Mouse (Mus musculus): ENCODE measurements at regions not wholly inside any gene's neighbourhood (a gene's known extent, or its start where the extent isn't known, plus 50 kb on each side); places are given as distances from the start of the nearest gene placed in this dataset. TPM values are rescaled to one million over a fixed set of nuclear protein-coding genes. Genes with fewer than 3 reads are reported as not detected.

DNA sequence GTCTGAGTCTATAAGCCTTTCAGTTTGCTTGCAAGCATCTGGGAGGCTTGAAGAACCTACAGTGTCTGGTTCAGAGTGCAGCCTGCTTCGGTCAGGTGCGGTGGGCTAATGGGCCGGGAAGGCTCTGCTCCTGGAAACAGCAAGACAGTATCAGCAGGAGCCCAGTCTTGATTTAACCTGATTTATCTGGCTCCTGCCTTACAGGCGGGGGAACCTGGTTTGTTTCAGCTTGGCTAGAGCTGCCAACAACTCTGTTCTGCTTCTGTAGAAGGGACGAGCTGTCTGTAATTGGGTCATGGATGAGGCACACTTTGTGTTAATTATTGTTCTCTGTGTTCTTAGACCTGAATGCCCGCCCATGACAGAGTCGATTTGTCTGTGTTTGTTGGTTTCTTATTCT, 65.3 kb upstream of the Ccdc85a start:
- WGBS, result 57% methylated on average over 7 of the region's 7 CpGs
- no peak overlapping the region for H3K27ac ChIP-seq
- no peaks in the 10 kb centered on the region for H3K9me3 ChIP-seq (replicated peaks)
- no peaks in the 10 kb centered on the region for H3K36me3 ChIP-seq
- no peak overlapping the region for H3K4me2 ChIP-seq
- H3K9ac ChIP-seq, result no peak overlapping the region
- no peaks in the 10 kb centered on the region for H3K4me1 ChIP-seq (replicated peaks)
- no peak for ATAC-seq (replicated peaks; ENCODE audit: insufficient number of reproducible peaks, insufficient read depth, low FRiP score, low read depth)
- no peaks in the 10 kb centered on the region for H3K27me3 ChIP-seq
- H3K4me3 ChIP-seq, result no peak overlapping the region

DNA sequence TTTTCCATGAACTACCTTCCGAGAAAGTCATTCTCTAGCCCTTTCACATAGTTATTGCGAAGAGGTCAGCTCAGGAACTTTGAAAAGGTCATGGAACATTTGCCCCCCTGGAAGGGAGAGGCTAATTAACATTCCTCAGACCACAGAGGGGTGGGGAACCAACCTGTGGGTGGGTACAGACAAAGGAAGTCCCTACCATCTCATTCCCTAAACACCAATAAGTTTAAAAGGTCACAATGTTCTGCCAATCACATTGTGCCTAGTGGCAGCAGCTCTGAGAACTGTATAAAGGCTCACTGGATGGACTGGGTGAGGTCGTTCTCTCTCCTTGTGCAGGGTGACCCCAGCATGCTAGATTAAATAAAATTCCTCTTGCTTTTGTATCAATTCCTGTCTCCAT, 64.8 kb upstream of the Ccdc85a start:
- Histone ChIP-seq H3K9ac (no peak overlapping the region), H3K4me3 (no peak overlapping the region), H3K9me3 (replicated peaks) (no peaks in the 10 kb centered on the region), H3K27me3 (no peaks in the 10 kb centered on the region), H3K4me2 (no peak overlapping the region), H3K27ac (no peak overlapping the region), H3K36me3 (no peaks in the 10 kb centered on the region), H3K4me1 (replicated peaks) (no peaks in the 10 kb centered on the region)
- ATAC-seq (replicated peaks; ENCODE audit: insufficient number of reproducible peaks, insufficient read depth, low FRiP score, low read depth), result no peak
- WGBS, result 59% methylated on average over 3 of the region's 3 CpGs

DNA sequence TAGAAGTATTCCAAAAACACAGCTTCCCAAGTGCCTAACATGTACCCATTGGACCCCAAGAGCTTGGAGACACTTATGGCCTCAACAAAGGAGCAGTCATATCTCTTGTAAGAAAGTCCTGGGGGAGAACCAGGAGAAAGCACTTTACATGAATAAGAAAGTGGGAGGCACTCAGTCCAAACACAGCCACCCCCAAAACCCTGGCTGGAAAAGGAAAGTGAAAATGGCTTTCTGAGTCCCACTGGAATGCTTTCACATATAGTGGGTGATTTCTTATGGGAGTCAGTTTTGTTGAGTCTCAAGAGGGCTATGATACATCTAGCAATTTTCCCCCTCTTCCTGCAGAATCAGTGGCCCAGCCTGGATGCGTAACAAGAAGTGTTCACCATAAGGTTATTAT, 55.0 kb upstream of the Ccdc85a start:
- no peak overlapping the region for H3K9ac ChIP-seq
- H3K27me3 ChIP-seq, result no peaks in the 10 kb centered on the region
- 86% methylated on average over 1 of the region's 1 CpGs for WGBS
- no peaks in the 10 kb centered on the region for H3K36me3 ChIP-seq
- H3K4me3 ChIP-seq, result no peak overlapping the region
- no peaks in the 10 kb centered on the region for H3K4me1 ChIP-seq (replicated peaks)
- ATAC-seq (replicated peaks; ENCODE audit: insufficient number of reproducible peaks, insufficient read depth, low FRiP score, low read depth), result no peak
- H3K4me2 ChIP-seq, result no peak overlapping the region
- no peaks in the 10 kb centered on the region for H3K9me3 ChIP-seq (replicated peaks)
- no peak overlapping the region for H3K27ac ChIP-seq

DNA sequence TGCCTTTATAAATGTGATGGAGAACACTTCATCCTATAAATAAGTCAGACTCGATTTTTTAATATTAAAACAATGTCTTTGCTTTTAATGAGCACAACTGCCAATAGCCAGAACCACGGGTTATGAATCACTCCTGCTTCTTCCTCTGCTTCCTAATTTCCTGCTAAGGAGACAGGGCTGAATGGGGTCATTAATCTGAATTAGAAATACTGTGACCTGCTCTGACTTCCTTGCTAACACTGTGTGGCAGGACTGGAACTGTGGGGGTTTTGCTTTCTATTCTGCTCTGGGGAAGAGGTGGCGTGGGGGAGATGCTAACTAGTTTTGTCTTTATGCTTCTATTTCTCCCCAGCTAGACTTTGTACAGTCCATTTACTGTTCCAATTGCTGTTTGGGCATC, 52.6 kb upstream of the Ccdc85a start:
- 55% methylated on average over 3 of the region's 3 CpGs for WGBS
- no peaks in the 10 kb centered on the region for H3K9me3 ChIP-seq (replicated peaks)

More for the DNA sequence above, 52.6 kb upstream of the Ccdc85a start:
- H3K36me3 ChIP-seq, result no peaks in the 10 kb centered on the region
- no peak overlapping the region for H3K9ac ChIP-seq
- no peak overlapping the region for H3K27ac ChIP-seq
- no peak overlapping the region for H3K4me3 ChIP-seq
- no peaks in the 10 kb centered on the region for H3K27me3 ChIP-seq
- H3K4me1 ChIP-seq (replicated peaks), result no peaks in the 10 kb centered on the region
- no peak for ATAC-seq (replicated peaks; ENCODE audit: insufficient number of reproducible peaks, insufficient read depth, low FRiP score, low read depth)
- H3K4me2 ChIP-seq, result no peak overlapping the region

MicroRNAs in the stretch of these regions (microRNA counts, 519-probe panel; counts per million panel counts)
- 2,304 counts per million, percentile 40 among the panel's probes with 10 or more counts for microRNA mmu-miR-216a
- not detected for microRNA mmu-miR-216b
- microRNA mmu-miR-217, result not detected

Small RNA genes in the stretch of these regions (microRNA-seq; reads per million reads assigned to microRNA genes)
- not detected for gene Mir216a
- gene Mir216b, result not detected
- not detected for gene Mir216c
- gene Mir217, result 1.3 reads per million

Measured in heart, embryonic 15.5 days (tissue).